Mouse (Mus musculus): ENCODE data around the gene Rnf150. TPM values are rescaled to one million over a fixed set of nuclear protein-coding genes. Genes with fewer than 3 reads are reported as not detected.

Gene Rnf150
- total RNA-seq, 2 experiments from 2014 or later: 0.17 to 0.96 TPM

DNA sequence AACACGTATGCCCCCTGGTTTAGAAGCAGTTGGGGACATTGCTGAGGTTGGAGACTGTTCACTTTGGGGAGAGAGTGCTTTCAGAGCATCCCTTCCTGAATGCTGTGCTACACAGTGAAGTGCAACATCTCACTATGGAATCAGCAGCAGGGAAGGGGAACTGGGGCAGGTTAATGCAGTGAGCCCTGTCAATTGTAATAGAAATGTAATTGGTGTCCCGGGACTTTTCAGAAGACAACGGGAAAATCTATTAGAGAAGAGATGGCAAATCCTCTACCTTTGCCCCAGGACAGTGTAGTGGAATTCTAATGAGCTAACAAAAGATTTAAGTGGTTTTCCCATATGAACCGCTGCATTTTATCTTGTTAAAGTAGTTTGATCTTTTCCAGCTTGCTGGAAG is 21.3 kb downstream of the Rnf150 start:
- ATAC-seq (replicated peaks; ENCODE audit: low FRiP score, poor library complexity, severe bottlenecking): no peak

DNA sequence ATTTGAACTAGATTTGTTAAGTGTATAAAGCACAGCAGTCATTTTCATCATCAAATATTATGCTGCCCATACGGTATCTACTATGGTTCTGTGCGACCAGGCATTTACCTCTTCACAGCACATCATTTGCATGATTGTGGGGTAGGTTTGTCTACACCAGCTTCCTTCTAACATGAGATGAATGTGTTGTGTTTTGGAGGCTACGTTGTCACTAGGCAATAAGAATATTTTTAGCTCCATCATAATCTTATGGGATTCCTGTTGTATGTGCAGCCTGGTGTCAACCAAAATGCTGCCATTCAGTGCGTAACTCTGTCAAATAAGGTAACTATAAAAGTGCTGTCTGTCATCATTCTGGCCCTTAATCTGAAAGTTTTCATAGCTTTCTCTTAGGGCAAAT is 24.1 kb downstream of the Rnf150 start:
- ATAC-seq (replicated peaks; ENCODE audit: low FRiP score, poor library complexity, severe bottlenecking): no peak

DNA sequence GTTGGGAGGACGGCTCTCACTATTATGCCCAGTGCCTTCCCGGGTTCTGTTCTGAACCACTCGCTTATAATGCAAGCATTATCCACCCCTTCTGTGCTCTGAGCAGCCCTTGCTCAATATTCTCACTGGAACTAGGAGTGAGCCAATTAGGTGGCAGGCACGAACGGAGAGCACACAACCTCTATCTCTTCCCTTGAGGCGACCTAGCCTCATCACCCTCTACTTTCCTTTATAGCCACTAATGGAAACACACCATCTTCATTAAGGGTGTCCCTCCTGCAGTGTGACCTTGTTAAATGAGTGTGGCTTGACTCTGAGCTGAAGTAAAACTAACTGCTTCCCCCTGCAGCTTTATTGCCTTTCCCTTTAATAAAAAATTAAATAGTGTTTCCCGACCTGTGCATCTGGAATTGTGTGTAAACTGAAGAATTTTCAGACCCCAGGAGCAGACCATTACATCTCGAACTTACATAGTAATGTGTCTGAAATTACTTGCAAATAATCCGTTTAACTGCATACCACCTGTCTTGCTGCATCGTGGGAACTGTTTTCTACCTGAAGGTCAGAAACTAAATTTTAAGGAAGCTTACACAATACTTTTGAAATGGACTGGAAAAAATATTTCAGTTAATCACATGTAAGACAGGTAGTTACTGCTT is 26.0 kb downstream of the Rnf150 start:
- ATAC-seq (replicated peaks; ENCODE audit: low FRiP score, poor library complexity, severe bottlenecking): no peak

DNA sequence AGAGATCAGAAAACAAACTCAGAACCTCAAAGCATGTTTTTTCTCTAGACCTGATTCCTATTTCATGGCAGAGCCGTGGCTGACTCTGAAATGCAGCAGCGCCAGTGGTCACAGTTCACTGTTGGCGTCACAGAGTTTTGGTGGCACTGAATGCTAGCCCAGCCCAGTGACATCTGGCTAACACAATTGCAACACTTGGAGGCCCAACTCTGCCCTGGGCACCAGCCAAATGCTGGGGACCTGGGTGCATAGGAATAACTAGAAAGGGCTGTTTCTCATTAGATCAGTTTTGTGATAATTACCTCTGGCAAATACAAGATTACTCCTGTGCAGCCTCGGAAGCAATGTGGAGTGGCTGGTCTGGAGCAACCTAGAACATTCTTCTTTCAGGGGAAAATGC is 31.9 kb downstream of the Rnf150 start:
- no peak for ATAC-seq (replicated peaks; ENCODE audit: low FRiP score, poor library complexity, severe bottlenecking)

DNA sequence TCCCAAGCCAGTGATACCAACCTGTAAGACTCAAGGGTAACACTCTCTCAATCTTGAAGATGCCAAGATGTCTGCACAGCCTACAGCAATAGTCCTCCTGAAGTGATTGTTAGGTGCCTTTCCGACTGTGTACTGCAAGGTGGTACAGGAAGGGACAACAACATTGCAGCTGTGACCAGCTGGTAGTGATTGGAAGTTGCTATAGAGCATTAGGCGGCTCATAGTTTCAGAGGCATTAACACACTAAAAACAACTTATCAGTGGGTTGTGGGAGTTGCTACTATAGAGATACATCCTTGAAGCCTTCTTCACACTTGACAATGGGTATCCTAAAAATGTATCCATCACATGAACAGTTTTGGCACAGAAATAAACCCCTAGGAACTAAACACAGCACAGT is 33.6 kb downstream of the Rnf150 start:
- no peak for ATAC-seq (replicated peaks; ENCODE audit: low FRiP score, poor library complexity, severe bottlenecking)

DNA sequence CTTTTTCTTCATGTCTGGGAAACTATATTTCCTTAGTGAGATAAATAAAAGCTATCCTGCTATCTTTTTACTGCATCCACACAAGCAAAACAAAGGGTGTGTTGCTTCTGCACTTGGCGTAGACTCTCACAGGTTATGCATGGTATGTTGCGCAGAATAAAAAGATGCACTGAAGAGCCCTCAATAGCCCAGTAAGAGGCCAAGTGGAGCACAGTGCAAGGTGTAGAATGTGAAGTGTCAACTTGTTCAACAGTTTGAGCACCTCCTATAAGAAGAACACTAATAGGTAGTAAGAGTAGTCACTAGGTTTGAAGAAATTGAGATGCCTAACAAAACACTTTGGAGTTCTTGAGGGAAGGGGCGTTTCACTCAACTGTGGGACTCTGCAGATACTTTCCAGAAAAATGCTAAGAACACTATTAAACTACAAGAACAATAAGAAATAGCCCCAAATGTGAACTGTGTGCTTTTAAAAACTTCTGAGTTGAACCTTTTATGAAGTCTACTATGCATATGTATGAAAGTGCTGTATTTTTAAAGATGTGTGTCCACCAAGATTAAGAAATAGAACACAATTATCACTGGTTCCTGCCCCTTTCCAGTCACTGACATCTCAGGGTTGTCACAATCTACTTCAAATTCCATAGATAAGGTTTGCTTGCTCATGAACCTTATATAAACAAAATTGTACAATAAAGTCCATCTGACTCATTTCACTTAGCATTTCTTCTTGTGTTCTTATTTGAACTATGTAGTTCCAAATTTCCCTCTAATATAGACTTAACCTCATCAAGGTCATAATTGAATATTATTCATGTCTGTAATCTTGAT is 34.7 kb downstream of the Rnf150 start:
- no peak for ATAC-seq (replicated peaks; ENCODE audit: low FRiP score, poor library complexity, severe bottlenecking)

DNA sequence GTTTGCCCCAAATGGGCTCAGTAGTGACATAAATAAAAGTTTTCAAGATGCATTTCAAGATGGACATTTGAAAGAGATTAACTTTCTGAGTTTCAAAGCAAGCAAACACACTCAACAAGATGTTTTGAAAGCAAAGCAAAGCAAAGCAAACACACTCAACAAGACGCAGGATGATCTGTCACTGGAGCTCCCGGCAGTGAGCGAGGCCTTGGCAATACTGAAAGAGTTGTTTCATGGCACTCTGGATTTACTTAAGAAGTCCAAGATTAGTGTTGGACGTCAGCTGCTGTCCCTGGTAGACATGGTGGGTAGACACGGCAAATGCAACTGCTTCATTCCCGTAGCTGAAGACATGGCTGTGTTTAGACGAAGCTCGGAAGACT is 35.3 kb downstream of the Rnf150 start:
- ATAC-seq (replicated peaks; ENCODE audit: low FRiP score, poor library complexity, severe bottlenecking): no peak

DNA sequence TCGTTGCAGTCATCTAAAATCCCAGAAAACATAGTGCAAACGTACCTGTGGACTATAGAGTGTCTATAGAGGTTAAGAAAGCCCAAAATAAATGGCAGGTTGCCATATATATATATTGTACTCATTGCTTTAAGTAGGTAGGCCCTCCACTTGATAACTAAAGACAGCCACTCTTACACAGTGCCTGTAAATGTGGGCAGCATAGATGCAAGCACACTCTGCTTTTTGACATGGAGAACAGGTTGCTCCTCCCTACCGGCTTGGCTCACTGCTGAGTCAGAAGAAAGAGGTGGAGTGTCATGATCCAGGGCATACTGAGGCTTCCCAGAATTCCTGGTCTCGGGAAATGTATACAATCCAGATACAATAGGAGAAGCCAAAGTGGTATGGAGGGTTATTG is 37.8 kb downstream of the Rnf150 start:
- no peak for ATAC-seq (replicated peaks; ENCODE audit: low FRiP score, poor library complexity, severe bottlenecking)

DNA sequence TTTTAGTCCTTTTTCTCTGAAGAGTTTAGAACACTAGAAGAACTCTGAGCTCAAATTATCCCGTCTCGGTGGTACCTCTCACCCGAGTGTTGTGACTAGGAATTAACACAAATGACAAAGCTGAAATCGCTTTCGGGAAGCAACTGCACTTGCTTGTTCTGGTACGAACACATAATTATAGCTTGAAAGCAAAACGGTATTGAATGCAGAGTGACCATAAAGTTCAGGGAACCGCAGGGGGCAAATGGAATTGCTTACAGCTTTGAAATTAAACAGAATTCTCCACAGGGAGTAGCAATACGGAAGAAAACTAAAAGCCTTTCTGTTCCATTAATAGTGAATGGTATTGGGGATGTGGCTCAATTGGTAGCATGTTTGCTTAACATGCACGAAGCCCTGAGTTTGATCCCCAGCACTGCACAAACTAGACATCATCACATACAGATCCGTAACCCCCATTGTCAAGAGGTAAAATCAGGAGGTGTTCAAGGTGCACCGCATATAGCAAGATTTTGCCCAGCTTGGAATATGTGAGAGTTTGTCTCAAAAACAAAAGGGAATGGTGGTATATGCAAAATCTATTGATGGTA is 38.5 kb downstream of the Rnf150 start:
- ATAC-seq (replicated peaks; ENCODE audit: low FRiP score, poor library complexity, severe bottlenecking): no peak

DNA sequence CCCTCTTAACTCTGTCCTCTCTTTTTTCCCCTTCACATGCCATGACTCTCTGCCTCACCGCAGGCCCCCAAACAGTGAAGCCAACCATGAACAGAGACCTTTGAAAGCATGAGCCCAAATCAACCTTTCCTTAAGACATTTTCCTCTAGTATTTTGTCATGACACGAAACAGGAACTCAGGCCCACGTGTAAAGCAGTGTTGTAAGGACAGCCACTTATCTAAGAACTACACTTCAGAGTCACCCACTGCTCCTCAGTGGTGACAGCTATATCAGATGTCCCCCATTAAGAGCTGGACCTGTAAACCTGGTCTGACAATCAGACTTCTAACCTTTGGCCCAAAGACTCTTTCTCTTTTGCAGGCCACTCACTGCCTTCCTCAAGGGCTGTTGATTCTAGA is 40.3 kb downstream of the Rnf150 start:
- ATAC-seq (replicated peaks; ENCODE audit: low FRiP score, poor library complexity, severe bottlenecking): no peak

DNA sequence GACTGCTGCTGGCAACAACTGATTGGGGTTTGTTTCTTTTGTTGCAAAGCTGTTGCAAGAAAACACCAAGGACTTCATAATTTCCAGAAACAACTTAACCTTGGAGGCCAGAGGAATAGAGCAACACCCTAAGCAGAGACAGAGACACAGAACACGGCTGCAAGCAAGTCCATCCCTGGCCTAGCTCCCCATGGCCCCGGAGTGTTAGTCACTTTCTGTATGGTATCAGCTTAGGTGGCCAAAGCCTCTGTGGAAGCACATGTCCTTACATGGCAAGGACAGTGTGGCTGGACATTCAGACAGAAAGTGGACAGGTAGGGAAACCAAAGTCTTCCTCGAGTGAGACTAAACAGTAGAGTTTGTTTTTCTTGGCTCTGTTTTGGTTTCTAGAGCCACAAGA is 44.1 kb downstream of the Rnf150 start:
- no peak for ATAC-seq (replicated peaks; ENCODE audit: low FRiP score, poor library complexity, severe bottlenecking)

DNA sequence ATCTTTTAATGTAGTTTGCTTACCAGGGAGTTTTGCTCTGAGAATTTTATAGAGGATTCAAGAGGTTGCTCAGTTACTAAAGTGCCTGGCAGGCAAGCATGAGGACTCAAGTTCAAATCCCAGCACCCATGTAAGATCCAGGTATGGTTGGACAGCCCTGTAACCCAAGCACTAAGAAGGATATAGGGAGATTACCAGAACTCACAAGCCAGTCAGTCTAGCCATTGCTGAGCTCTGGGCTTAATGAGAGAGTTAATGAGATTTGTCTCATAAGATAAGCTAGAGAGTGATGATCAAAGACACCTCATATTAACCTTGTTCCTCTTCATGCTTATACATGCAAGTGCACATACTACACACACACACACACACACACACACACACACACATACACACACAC is 48.3 kb downstream of the Rnf150 start:
- no peak for ATAC-seq (replicated peaks; ENCODE audit: low FRiP score, poor library complexity, severe bottlenecking)

DNA sequence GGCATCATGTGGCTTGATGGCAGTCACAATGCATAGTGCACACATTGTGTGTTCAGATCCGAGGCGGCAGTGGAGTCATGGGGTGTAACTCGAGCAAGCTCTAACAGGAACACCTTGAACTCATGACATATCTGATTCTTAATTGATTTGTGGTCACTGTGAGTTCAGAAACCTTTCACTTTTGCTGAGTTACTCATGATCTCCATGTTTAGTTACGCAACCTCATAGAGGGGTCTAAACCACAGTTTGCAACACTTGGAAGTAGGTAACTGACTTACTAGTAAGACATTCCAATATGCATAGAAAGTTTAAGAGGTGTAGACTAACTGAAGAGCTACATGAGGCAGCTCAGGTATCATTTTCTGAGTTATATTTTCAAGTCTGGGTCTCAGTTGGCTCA is 49.1 kb downstream of the Rnf150 start:
- ATAC-seq (replicated peaks; ENCODE audit: low FRiP score, poor library complexity, severe bottlenecking): no peak

DNA sequence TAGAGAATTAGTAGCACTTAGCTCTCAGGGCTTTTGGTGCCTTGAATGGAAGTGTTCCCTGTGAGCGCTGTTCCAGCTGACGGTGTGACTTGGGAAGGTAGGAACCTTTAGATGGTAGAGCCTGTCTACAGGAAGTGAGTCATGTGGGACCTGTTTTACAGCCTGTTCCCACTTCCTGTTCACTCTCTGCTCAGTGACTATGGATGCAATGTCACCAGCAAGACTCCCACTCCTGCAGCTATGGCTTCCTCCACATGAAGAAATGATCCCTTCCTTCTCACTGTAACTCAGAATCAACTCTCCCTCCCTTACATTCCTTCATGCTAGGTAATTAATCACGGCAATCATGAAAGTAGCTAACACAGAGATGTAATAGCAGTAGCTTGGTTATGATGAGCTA is 51.4 kb downstream of the Rnf150 start:
- ATAC-seq (replicated peaks; ENCODE audit: low FRiP score, poor library complexity, severe bottlenecking): no peak

DNA sequence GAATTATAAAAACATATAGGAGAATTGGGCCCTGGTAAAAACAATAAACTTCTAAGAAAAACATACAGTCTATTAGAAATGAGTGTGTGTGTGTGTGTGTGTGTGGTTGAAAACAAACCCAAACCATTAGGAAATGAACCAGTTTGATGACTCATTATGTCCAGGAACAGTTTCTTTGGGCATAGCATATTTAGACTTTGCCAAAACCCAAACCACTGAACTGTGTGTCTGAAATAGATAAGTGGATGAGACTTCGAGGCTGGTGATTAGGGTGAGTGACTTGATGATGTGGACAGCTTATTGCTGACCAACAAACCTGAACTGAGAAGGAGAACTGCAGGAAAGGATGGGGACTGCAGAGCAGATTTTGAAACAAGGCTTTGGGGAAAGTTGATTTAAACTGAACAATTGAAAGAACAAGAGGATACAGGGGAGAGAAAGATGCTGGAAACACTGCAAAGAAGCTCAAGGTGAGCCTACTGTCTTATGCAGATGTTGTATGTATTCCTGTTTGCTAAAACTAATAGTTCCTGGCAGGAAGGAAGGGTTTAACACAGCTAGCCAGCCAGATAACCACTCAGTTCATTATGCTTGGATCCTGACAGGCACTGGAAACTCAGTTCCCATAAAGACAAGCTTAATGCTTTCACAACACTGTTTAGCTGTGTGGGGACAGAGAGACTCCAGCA is 53.8 kb downstream of the Rnf150 start:
- ATAC-seq (replicated peaks; ENCODE audit: low FRiP score, poor library complexity, severe bottlenecking): no peak

DNA sequence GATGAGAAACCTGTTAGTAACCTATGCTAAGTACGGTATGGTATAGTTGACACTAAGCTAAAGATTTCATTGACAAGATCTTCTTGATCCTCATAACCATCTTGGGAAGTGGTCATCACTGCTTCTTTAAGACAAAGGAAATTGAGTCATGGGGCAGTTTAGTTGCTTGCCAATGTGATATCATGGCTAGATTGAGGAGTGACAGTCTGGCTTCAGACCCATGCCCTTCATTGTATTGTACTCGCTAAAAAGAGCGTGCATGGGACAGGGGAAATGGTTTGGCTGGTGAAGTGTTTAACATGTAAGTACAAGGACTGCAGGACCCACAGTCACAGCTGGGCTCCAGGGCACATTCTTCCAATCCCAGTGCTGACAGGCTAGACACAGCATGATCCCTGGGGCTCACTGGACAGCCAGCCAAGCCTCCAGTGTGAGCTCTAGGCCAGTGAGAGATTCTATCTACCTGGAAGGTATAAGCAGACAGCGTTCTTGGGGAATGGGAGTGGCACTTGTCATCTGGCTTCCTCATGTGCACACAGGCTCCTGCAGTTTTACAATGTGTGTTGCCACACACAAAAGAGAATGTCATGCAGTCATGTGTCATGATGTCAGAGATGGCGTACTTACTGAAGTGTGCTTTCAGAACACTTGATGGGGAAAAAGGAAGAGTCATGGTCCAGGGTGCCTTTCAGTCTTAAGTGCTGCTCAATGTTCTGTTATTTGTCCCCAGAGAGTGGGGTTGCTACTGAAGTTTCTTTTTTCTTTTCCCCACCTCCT is 54.6 kb downstream of the Rnf150 start:
- no peak for ATAC-seq (replicated peaks; ENCODE audit: low FRiP score, poor library complexity, severe bottlenecking)

DNA sequence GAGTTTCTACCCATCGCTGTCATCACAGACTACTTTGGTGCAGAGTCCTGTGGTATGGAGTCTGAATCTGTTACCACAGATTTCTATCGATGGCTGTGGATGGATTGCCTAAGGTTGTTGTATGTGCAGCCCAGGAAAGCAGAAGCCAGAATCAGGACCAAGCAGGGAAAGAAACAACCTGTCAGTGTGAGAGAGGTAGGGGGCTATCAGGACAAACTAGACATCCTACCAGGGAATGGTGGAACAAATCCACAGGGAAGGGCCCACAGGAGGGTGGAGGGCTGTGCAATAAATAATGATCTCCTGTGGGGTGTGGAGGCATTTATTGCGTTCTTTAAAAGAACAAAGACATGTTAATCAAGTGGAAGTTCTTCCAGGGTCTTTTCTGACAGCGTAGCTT is 56.5 kb downstream of the Rnf150 start:
- ATAC-seq (replicated peaks; ENCODE audit: low FRiP score, poor library complexity, severe bottlenecking): no peak

DNA sequence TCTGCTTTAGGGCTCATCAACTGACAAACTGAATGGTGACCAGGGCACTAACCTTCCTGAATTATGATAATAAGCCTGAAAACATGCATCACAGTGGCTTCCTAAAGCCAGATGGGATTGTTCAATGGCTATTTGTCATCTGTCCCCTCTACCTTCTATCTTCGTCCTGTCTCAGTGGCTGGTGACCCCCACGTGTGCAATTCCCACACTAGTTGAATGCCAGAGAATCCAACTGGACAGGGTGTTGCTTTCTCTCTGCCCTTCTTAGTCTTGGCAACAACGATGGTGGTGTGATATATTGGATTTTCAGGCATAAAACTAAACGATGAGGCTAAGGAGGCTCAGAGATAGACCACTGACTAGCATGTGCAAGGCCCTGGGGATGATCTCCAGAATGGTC is 57.0 kb downstream of the Rnf150 start:
- ATAC-seq (replicated peaks; ENCODE audit: low FRiP score, poor library complexity, severe bottlenecking): no peak

DNA sequence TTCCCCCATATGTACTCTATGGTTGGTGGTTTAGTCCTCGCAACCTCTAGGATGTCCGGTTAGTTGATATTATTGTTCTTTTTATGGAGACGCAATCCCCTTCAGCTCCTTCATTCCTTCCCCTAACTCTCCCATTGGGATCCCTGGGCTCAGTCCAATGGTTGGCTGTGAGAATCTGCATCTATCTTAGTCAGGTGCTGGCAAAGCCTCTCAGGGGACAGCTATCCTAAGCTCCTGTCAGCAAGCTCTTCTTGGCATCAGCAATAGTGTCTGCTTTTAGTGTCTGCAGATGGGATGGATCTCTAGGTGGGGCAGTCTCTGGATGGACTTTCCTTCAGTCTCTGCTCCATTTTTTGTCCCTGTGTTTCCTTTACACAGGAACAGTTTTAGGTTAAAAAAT is 62.1 kb downstream of the Rnf150 start:
- ATAC-seq (replicated peaks; ENCODE audit: low FRiP score, poor library complexity, severe bottlenecking): no peak

DNA sequence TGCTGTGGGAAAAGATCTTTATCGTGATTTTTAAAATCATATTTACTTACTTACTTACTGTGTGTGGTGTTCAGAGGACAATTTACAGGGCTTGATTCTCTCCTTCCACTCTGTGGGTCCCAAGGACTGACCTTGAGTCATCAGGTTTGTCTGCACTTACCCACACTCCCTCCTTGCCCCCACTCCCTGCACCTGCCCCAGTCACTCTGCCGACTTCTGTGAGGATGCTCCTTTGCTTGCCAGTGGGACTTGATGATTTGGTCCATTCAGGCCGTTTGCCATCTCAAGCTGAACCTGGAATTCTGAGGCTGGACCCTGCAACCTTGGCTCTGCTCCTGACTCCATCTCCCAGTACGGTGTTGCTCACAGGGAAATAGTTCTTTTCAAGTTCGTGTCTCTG is 63.4 kb downstream of the Rnf150 start:
- no peak for ATAC-seq (replicated peaks; ENCODE audit: low FRiP score, poor library complexity, severe bottlenecking)

Data from erythroblast, adult 5-6 weeks (primary cell).